Mouse (Mus musculus): ENCODE data around the gene Palld. TPM values are rescaled to one million over a fixed set of nuclear protein-coding genes. Genes with fewer than 3 reads are reported as not detected.

The Palld gene
- polyA plus RNA-seq, 1 experiment from 2014 or later: 84.1 TPM

DNA sequence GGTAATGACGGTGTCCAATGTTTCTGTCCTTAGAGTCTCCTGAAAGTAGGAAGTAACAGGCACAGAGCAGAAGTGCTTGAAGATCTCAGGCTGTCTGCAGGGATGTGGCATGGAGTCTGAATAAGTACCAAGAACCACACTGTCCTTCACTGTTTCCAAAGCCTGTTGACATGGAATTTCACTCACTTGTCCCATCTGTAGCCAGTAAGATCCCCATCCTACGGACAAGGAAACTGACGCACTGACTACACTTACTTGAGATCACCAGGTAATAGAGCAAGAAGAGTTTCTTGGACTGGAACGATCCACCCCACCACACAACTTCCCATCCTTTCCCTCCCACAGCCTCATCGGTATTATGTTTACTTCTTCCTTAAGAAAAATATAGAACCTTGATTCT, 128.3 kb downstream of the Palld start:
- H3K9me3 ChIP-seq (ENCODE audit: control insufficient read depth, low read length): no peaks in the 10 kb centered on the region
- no peak overlapping the region for H3K27ac ChIP-seq (ENCODE audit: low read length)
- no peaks in the 10 kb centered on the region for H3K36me3 ChIP-seq (ENCODE audit: control insufficient read depth, insufficient read depth, low read length)
- no peak overlapping the region for H3K9ac ChIP-seq (ENCODE audit: low read length)
- ATAC-seq (ENCODE audit: low read depth): no peak
- H3K4me3 ChIP-seq (ENCODE audit: low read length): no peak overlapping the region
- no peaks in the 10 kb centered on the region for H3K27me3 ChIP-seq (ENCODE audit: control insufficient read depth, insufficient read depth, low read depth, low read length)
- WGBS: 80% methylated on average over 5 of the region's 5 CpGs
- H3K4me1 ChIP-seq (replicated peaks; ENCODE audit: control insufficient read depth, insufficient read depth, low read length): 0 out of 2 replicates have a peak, but pooled peaks cover 7% of the 10 kb centered on the region
- H3K4me2 ChIP-seq (ENCODE audit: low read depth, low read length): no peak overlapping the region

DNA sequence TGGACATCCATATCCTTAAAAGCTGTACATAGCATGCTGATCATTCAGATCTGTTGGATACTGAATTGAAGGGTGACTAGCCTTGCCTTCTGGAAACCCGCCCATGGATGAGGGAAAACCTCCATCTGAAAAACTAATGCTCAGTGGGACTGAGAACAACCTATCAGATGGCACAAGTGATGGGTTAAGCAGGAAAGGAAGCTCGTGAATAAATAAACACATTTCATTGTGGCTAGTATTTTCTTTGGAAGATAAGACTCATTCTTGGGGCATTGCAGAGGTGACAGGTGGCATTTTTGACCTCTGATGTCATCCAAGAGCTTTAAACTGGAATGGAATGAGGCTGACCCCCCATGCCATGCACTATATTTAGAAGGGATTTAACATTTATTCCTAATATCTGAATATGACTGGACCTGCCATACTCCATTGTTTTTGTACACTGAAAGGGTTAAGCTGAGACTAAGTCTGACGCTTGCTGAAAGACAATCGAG, 128.8 kb downstream of the Palld start:
- no peaks in the 10 kb centered on the region for H3K27me3 ChIP-seq (ENCODE audit: control insufficient read depth, insufficient read depth, low read depth, low read length)
- no peak overlapping the region for H3K9ac ChIP-seq (ENCODE audit: low read length)
- no peak overlapping the region for H3K4me3 ChIP-seq (ENCODE audit: low read length)
- H3K4me2 ChIP-seq (ENCODE audit: low read depth, low read length): no peak overlapping the region
- H3K27ac ChIP-seq (ENCODE audit: low read length): no peak overlapping the region
- WGBS: 40% methylated on average over 4 of the region's 4 CpGs
- 0 out of 2 replicates have a peak, but pooled peaks cover 7% of the 10 kb centered on the region for H3K4me1 ChIP-seq (replicated peaks; ENCODE audit: control insufficient read depth, insufficient read depth, low read length)
- no peaks in the 10 kb centered on the region for H3K9me3 ChIP-seq (ENCODE audit: control insufficient read depth, low read length)
- no peak for ATAC-seq (ENCODE audit: low read depth)
- H3K36me3 ChIP-seq (ENCODE audit: control insufficient read depth, insufficient read depth, low read length): no peaks in the 10 kb centered on the region

DNA sequence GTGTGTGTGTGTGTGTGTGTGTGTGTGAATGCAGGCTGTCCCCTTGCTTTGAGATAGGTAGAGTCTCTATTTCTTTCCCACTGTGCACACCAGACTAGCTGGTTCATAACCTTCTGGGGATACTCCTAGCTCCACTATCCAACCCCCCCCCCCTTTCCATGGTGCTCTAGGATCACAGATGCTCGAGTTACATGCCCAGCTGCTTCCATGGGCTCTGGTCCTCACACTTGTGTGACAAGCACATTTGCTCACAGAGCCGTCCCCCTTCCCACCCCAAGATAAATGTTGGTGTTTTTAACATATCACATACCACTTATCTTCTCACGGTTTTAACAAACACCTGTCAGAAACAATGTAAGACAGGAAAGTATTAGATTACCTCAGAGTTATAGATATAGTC, 131.2 kb downstream of the Palld start:
- H3K27me3 ChIP-seq (ENCODE audit: control insufficient read depth, insufficient read depth, low read depth, low read length): no peaks in the 10 kb centered on the region
- H3K9me3 ChIP-seq (ENCODE audit: control insufficient read depth, low read length): no peaks in the 10 kb centered on the region
- H3K4me1 ChIP-seq (replicated peaks; ENCODE audit: control insufficient read depth, insufficient read depth, low read length): 0 out of 2 replicates have a peak, but pooled peaks cover 2% of the 10 kb centered on the region
- H3K4me3 ChIP-seq (ENCODE audit: low read length): no peak overlapping the region
- no peak for ATAC-seq (ENCODE audit: low read depth)
- H3K4me2 ChIP-seq (ENCODE audit: low read depth, low read length): no peak overlapping the region
- WGBS: 32% methylated on average over 3 of the region's 3 CpGs
- no peak overlapping the region for H3K27ac ChIP-seq (ENCODE audit: low read length)
- H3K36me3 ChIP-seq (ENCODE audit: control insufficient read depth, insufficient read depth, low read length): no peaks in the 10 kb centered on the region
- H3K9ac ChIP-seq (ENCODE audit: low read length): no peak overlapping the region

DNA sequence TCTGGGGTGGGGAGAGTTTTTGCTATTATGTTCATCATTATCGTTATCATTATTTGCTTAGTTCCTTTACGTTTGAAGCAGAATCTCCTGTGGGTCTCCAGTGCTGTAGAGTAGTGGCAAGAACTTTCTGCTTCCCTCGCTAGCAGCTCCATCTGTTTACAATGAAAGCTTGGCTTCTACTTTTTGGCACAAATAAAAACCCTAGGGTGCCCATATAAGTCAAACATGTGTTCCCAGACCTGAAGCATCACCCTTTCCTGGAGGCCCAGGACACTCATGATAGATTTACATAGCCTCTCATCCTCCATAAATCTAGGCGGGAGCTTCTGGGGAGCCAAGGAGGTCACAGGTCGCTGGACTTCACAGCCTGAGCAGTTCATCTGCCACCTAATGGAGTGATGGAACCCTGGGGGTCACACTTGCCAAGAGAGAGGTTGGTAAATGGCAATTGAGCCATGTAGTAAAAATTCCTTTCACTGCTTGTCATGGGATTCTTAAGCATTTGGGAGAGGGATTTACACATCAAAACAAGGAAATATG, 133.1 kb downstream of the Palld start:
- 50% methylated on average over 5 of the region's 5 CpGs for WGBS
- H3K4me3 ChIP-seq (ENCODE audit: low read length): no peak overlapping the region

DNA sequence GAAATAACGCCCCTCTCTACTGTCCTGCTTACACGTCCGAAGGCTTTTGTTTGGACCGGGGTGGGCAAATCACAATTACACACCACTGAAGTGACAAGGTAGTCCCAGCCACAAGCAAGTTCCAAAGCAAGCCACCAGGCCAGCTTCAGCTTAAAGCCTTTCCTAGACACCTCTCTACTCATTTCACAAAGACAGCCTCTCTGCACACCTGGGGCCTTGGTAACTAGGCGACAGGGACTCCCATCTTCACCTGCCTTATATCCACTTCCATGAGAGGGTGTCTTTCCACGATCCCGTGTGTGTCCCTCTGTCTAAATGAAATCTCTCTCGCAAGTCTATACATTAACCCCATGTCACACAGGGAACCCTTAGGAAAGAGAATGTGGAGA, 142.3 kb downstream of the Palld start:
- Histone ChIP-seq H3K4me3 (ENCODE audit: low read length) (peak overlapping the region; percentile 65), H3K36me3 (ENCODE audit: control insufficient read depth, insufficient read depth, low read length) (no peaks in the 10 kb centered on the region), H3K9me3 (ENCODE audit: control insufficient read depth, low read length) (no peaks in the 10 kb centered on the region), H3K27ac (ENCODE audit: low read length) (no peak overlapping the region), H3K9ac (ENCODE audit: low read length) (peak overlapping the region; percentile 71), H3K4me1 (replicated peaks; ENCODE audit: control insufficient read depth, insufficient read depth, low read length) (peaks cover 4% of the 10 kb centered on the region; the same call in 1 of the 2 replicates), H3K27me3 (ENCODE audit: control insufficient read depth, insufficient read depth, low read depth, low read length) (no peaks in the 10 kb centered on the region), H3K4me2 (ENCODE audit: low read depth, low read length) (peak overlapping the region; percentile 96)
- WGBS: 16% methylated on average over 8 of the region's 8 CpGs
- peak; percentile 38; the same call in 1 of the 2 replicates for ATAC-seq (ENCODE audit: low read depth)

More for the DNA sequence above, 133.1 kb downstream of the Palld start:
- Histone ChIP-seq H3K4me1 (replicated peaks; ENCODE audit: control insufficient read depth, insufficient read depth, low read length) (no peaks in the 10 kb centered on the region), H3K27me3 (ENCODE audit: control insufficient read depth, insufficient read depth, low read depth, low read length) (no peaks in the 10 kb centered on the region), H3K36me3 (ENCODE audit: control insufficient read depth, insufficient read depth, low read length) (no peaks in the 10 kb centered on the region), H3K27ac (ENCODE audit: low read length) (no peak overlapping the region), H3K4me2 (ENCODE audit: low read depth, low read length) (no peak overlapping the region), H3K9me3 (ENCODE audit: control insufficient read depth, low read length) (no peaks in the 10 kb centered on the region), H3K9ac (ENCODE audit: low read length) (no peak overlapping the region)
- ATAC-seq (ENCODE audit: low read depth): 0 out of 2 replicates have a peak, but pooled peaks have one; percentile 5

DNA sequence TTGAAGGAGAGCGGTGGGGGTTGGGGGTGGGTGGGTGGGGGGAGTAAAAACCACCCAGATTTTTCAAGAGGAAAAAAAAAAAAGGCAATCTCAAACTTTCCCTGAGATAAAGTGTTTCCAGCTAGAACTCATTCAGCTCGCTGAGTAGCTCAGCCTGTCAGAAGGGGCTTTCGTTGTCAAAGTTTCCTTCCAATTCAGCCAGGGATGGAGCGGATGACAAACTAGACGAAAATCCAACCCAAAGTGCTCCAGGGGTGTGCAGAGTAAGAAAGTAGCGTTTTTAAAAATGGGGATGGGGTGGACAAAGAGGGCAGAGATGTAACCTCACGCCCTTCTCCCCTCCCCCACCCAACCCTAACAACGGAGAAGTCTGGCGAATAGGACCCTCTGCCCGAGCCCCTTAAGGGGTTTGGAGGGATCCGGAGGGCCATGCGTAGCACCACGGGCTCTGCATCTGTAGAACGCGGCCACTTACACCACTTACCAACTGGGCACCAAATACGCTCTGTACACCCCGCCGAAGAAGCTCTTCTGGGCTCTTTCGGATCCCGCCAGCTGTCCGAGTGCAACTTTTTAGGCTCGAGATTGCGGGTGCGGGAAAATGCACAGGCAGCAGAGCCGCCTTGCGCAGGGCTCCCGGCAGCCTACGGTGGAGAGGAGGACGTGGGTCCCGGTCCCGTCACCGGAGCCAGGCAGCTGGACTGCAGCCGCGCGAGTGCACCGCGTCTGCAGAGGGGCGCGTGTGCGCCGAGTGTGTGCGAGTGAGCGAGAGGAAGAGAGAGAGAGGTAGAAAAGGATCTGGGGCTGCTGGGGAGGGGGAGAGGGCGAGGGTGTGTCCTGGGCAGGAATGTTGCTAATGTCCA, 142.9 kb downstream of the Palld start:
- H3K9me3 ChIP-seq (ENCODE audit: control insufficient read depth, low read length): no peaks in the 10 kb centered on the region
- peak; percentile 75 for ATAC-seq (ENCODE audit: low read depth)
- under 1% methylated on average over 44 of the region's 44 CpGs for WGBS
- peak overlapping the region; percentile 50 for H3K27ac ChIP-seq (ENCODE audit: low read length)
- H3K27me3 ChIP-seq (ENCODE audit: control insufficient read depth, insufficient read depth, low read depth, low read length): no peaks in the 10 kb centered on the region
- peak overlapping the region; percentile 96 for H3K4me2 ChIP-seq (ENCODE audit: low read depth, low read length)
- peak overlapping the region; percentile 65 for H3K4me3 ChIP-seq (ENCODE audit: low read length)
- no peaks in the 10 kb centered on the region for H3K36me3 ChIP-seq (ENCODE audit: control insufficient read depth, insufficient read depth, low read length)
- peak overlapping the region; percentile 71 for H3K9ac ChIP-seq (ENCODE audit: low read length)
- H3K4me1 ChIP-seq (replicated peaks; ENCODE audit: control insufficient read depth, insufficient read depth, low read length): peaks cover 4% of the 10 kb centered on the region; the same call in 1 of the 2 replicates

DNA sequence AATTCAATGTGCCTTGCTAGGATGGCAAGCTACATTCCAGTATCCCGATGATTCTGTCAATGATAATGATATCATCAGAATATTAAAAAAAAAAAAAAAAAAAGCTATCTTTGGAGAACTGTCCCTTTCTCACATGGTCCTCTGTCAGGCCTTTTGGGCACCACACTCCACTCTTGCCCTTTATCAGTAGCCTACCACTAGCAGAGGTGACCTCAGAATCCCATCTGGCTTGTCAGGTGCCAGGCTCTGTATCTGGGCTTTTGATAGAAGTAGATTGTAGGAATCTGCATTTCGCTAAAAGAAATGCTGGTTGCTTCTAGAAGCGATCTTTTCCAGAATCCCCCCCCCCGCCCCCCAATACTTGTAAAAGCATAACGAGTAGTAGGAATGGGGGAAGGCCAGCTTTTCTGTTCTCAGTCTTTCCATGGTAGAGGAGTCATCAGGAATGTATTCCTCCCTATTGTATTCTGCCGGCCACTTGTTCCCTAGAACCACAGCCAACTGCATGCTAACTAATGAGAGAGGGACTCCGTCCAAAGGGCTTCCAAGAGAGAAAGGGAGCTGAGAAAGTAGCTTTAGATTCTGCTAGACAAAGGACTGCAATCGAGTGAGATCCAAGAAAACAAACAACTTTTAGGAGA, 143.7 kb downstream of the Palld start:
- H3K4me1 ChIP-seq (replicated peaks; ENCODE audit: control insufficient read depth, insufficient read depth, low read length): peaks cover 4% of the 10 kb centered on the region; the same call in 1 of the 2 replicates
- no peaks in the 10 kb centered on the region for H3K27me3 ChIP-seq (ENCODE audit: control insufficient read depth, insufficient read depth, low read depth, low read length)
- no peaks in the 10 kb centered on the region for H3K9me3 ChIP-seq (ENCODE audit: control insufficient read depth, low read length)
- no peak; the same call in 1 of the 2 replicates for ATAC-seq (ENCODE audit: low read depth)
- H3K27ac ChIP-seq (ENCODE audit: low read length): peak overlapping the region; percentile 50; the same call in 1 of the 2 replicates
- no peak overlapping the region for H3K9ac ChIP-seq (ENCODE audit: low read length)
- peak overlapping the region; percentile 96 for H3K4me2 ChIP-seq (ENCODE audit: low read depth, low read length)
- WGBS: 21% methylated on average over 8 of the region's 8 CpGs
- no peaks in the 10 kb centered on the region for H3K36me3 ChIP-seq (ENCODE audit: control insufficient read depth, insufficient read depth, low read length)
- H3K4me3 ChIP-seq (ENCODE audit: low read length): peak overlapping the region; percentile 65

DNA sequence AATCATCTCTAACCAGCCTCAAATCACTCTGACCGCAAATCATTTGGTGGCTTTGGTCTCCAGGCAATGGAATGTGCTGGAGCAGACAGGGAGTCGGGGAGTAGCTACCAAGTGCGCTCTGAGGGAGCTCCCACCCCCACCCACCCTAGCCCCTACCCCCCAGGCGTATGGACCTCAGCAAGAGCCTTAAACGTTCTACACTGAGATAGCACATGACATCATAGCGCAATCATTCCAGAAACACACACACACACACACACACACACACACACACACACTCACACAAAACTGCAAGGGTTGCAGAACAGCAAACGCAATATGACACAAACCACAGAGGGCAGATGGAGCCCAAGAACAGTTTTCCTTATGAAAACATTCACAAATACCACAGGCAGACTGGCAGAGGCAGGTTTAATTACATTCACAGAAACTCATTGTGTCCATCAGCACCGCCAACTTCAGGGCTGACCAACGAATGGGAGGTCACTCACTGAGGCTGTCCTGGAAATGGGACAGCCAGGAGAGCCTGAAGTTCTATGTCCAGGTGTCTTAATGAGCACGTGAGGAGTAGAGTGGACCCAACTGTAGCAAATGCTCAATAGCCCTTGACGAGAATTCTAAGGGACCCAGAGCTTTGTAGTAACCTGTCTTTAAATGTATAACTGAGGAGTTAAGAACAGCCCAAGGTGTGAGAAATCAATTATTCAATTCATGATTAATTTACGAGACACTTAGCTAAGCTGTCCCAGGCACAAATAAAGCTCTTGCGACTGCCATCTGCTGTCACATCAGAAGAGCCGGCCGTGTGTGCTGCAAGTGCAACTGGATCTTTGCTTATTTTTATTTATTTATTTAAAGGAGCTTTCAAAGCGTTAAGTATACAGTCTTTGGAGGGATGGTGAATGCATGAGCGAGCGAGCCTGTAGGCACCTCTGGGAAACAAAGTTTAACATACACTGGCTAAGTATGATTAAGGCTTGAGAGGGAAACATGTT, 145.2 kb downstream of the Palld start:
- no peak overlapping the region for H3K27ac ChIP-seq (ENCODE audit: low read length)
- H3K9ac ChIP-seq (ENCODE audit: low read length): no peak overlapping the region
- ATAC-seq (ENCODE audit: low read depth): peak; percentile 39; the same call in 1 of the 2 replicates
- H3K9me3 ChIP-seq (ENCODE audit: control insufficient read depth, low read length): no peaks in the 10 kb centered on the region
- peak overlapping the region; percentile 23 for H3K4me2 ChIP-seq (ENCODE audit: low read depth, low read length)
- H3K27me3 ChIP-seq (ENCODE audit: control insufficient read depth, insufficient read depth, low read depth, low read length): no peaks in the 10 kb centered on the region
- no peaks in the 10 kb centered on the region for H3K36me3 ChIP-seq (ENCODE audit: control insufficient read depth, insufficient read depth, low read length)
- H3K4me3 ChIP-seq (ENCODE audit: low read length): no peak overlapping the region
- WGBS: 21% methylated on average over 18 of the region's 18 CpGs
- peaks cover 4% of the 10 kb centered on the region; the same call in 1 of the 2 replicates for H3K4me1 ChIP-seq (replicated peaks; ENCODE audit: control insufficient read depth, insufficient read depth, low read length)
